Comparison of ENCODE assay signal across 21 mouse cellular contexts in genomic region chr12:12351816-12352552, GRCm38 (mm10).
DNase-seq lines count a peak whose midpoint lies in the region; ATAC-seq and TF ChIP-seq lines count a peak whose summit lies in the region.
"Had no signal": no experiment of that assay in that cellular context is flagged by ENCODE, and none has a peak within 500 bp of the region (broad histone marks: within the 10 kb centered on the region; RNA-seq: fewer than 3 reads in every experiment).

No protein-coding gene starts in this region.

- H3K9me3 ChIP-seq in hindbrain, postnatal 0 days (ENCODE audit: low read length) = no peaks in the 10 kb centered on the region
- no peaks in the 10 kb centered on the region for H3K9me3 ChIP-seq in hindbrain, embryonic 13.5 days
- H3K9me3 ChIP-seq: embryonic facial prominence, embryonic 12.5 days; hindbrain, embryonic 15.5 days; liver, embryonic 13.5 days; midbrain, embryonic 10.5 days had no signal

- 0 out of 2 replicates have a peak overlapping the region, but pooled peaks have one; percentile 11 for H3K27ac ChIP-seq in hindbrain, postnatal 0 days
- H3K27ac ChIP-seq in hindbrain, embryonic 13.5 days = no peak overlapping the region
- H3K27ac ChIP-seq: embryonic facial prominence, embryonic 12.5 days; hindbrain, embryonic 15.5 days; liver, embryonic 13.5 days; midbrain, embryonic 10.5 days had no signal

- no peak for TF ChIP-seq CTCF in hindbrain, postnatal 0 days (IDR thresholded peaks at IDR 0.05; ENCODE audit: low read depth)

- H3K4me2 ChIP-seq in hindbrain, postnatal 0 days (ENCODE audit: low read depth, low read length) = no peak overlapping the region
- H3K4me2 ChIP-seq in hindbrain, embryonic 13.5 days = no peak overlapping the region
- H3K4me2 ChIP-seq: embryonic facial prominence, embryonic 12.5 days; hindbrain, embryonic 15.5 days; liver, embryonic 13.5 days had no signal

- no peak for ATAC-seq in hindbrain, postnatal 0 days
- ATAC-seq in hindbrain, embryonic 13.5 days (ENCODE audit: low FRiP score) = no peak
- no peak for ATAC-seq in megakaryocyte, adult 5-6 weeks (ENCODE audit: poor library complexity, severe bottlenecking)

- no peaks in the 10 kb centered on the region for H3K27me3 ChIP-seq in hindbrain, postnatal 0 days (ENCODE audit: insufficient read depth, low read length)
- no peaks in the 10 kb centered on the region for H3K27me3 ChIP-seq in hindbrain, embryonic 13.5 days
- H3K27me3 ChIP-seq: embryonic facial prominence, embryonic 12.5 days; hindbrain, embryonic 15.5 days; liver, embryonic 13.5 days had no signal

- 73% methylated on average over 11 of the region's 11 CpGs for WGBS in hindbrain, postnatal 0 days
- 68% methylated on average over 11 of the region's 11 CpGs for WGBS in hindbrain, embryonic 13.5 days

- no peaks in the 10 kb centered on the region for H3K36me3 ChIP-seq in hindbrain, postnatal 0 days (ENCODE audit: insufficient read depth, low read length)
- H3K36me3 ChIP-seq in hindbrain, embryonic 13.5 days = no peaks in the 10 kb centered on the region
- H3K36me3 ChIP-seq: embryonic facial prominence, embryonic 12.5 days; hindbrain, embryonic 15.5 days; liver, embryonic 13.5 days; midbrain, embryonic 10.5 days had no signal

- H3K9ac ChIP-seq in hindbrain, postnatal 0 days (replicated peaks; ENCODE audit: low read length) = no peak overlapping the region
- no peak overlapping the region for H3K9ac ChIP-seq in hindbrain, embryonic 13.5 days
- H3K9ac ChIP-seq: embryonic facial prominence, embryonic 12.5 days; hindbrain, embryonic 15.5 days; liver, embryonic 13.5 days had no signal

- H3K4me3 ChIP-seq in hindbrain, postnatal 0 days (ENCODE audit: low read length) = no peak overlapping the region
- no peak overlapping the region for H3K4me3 ChIP-seq in hindbrain, embryonic 13.5 days
- H3K4me3 ChIP-seq: embryonic facial prominence, embryonic 12.5 days; hindbrain, embryonic 15.5 days; liver, embryonic 13.5 days; midbrain, embryonic 10.5 days had no signal

- DNase-seq in embryo, embryonic 9.5 days (ENCODE audit: extremely low spot score) = peak; percentile 14
- DNase-seq in embryo, embryonic 11 days = no peak
- no peak for DNase-seq in hindbrain, postnatal 0 days (ENCODE audit: low spot score)
- peak; percentile 72 for DNase-seq in Muller cell, postnatal 12 days (ENCODE audit: inconsistent ontology term)
- peak; percentile 21 for DNase-seq in naive thymus-derived CD4-positive, alpha-beta T cell, adult 2 months (ENCODE audit: low read depth)
- DNase-seq in ovary, postnatal 10 days (ENCODE audit: low spot score) = no peak
- DNase-seq: adrenal gland, adult 8-10 months; cerebellum, adult 11 months; cerebellum, postnatal 14 days; gastrocnemius, postnatal 14 days; kidney, adult 11 months; kidney, postnatal 36 days; layer of hippocampus, adult 9-11 months; liver, embryonic 13.5 days; lung, postnatal 10 days; right cerebral cortex, adult 18-20 months had no signal

- peaks cover 5% of the 10 kb centered on the region for H3K4me1 ChIP-seq in hindbrain, postnatal 0 days (ENCODE audit: insufficient read depth, low read length)
- peaks cover 12% of the 10 kb centered on the region; the same call in 1 of the 2 replicates for H3K4me1 ChIP-seq in hindbrain, embryonic 13.5 days (replicated peaks)
- H3K4me1 ChIP-seq: embryonic facial prominence, embryonic 12.5 days; liver, embryonic 13.5 days; midbrain, embryonic 10.5 days had no signal

Comparison
In these comparisons a context has a peak if more than half of its experiments do, and no peak if none do; other contexts are left out.
1. DNase-seq: peak in embryo, embryonic 9.5 days (single experiment), Muller cell, postnatal 12 days (single experiment) and naive thymus-derived CD4-positive, alpha-beta T cell, adult 2 months (single experiment); none in embryo, embryonic 11 days (single experiment), hindbrain, postnatal 0 days (single experiment) and ovary, postnatal 10 days (single experiment).